Mouse (Mus musculus) lung, postnatal 0 days (tissue): ENCODE data around the gene H2al1a. TPM values are rescaled to one million over a fixed set of nuclear protein-coding genes. Genes with fewer than 3 reads are reported as not detected.
"Not testable (repeated sequence)": the region's sequence is repeated elsewhere in the genome, so short reads cannot be mapped to it uniquely, and the experiment has no call there.

Experiments
- ATAC-seq: fragments of 200-750 bp; cut with Nextera tagmentation; 2 replicates; pipeline ENCODE4 v1.8.0; 2017; ENCODE audit warnings: moderate library complexity
- DNase-seq: peaks from one replicate; pipeline ENCODE4 v3.0.0-alpha.2; 2016; ENCODE audit warnings: low spot score
- H3K27ac ChIP-seq: fragments of 300-500 bp; sonication (generic); 2 replicates; pipeline ENCODE4 v1.5.1; 2014; ENCODE audit warnings: antibody characterized with exemption, mild to moderate bottlenecking, low read length, mixed read lengths
- H3K27me3 ChIP-seq: fragments of 300-500 bp; sonication (generic); replicated peaks from 2 replicates; pipeline ENCODE4 v1.6.1; 2014; ENCODE audit warnings: low read length, mixed read lengths; ENCODE audit not compliant: insufficient read depth
- H3K36me3 ChIP-seq: fragments of 300-500 bp; sonication (generic); 2 replicates; pipeline ENCODE4 v1.6.1; 2014; ENCODE audit warnings: low read length, mixed read lengths; ENCODE audit not compliant: insufficient read depth
- H3K4me1 ChIP-seq: fragments of 300-500 bp; sonication (generic); 2 replicates; pipeline ENCODE4 v1.6.1; 2014; ENCODE audit warnings: antibody characterized with exemption, low read depth, low read length, mixed read lengths; ENCODE audit not compliant: insufficient read depth
- H3K4me2 ChIP-seq: fragments of 300-500 bp; sonication (generic); replicated peaks from 2 replicates; pipeline ENCODE4 v1.6.1; 2014; ENCODE audit warnings: low read depth, mild to moderate bottlenecking, low read length, moderate library complexity, mixed read lengths
- H3K4me3 ChIP-seq: fragments of 300-500 bp; sonication (generic); 2 replicates; pipeline ENCODE4 v1.5.1; 2014; ENCODE audit warnings: low read depth, low read length
- H3K9ac ChIP-seq: fragments of 300-500 bp; sonication (generic); replicated peaks from 2 replicates; pipeline ENCODE4 v1.6.1; 2014; ENCODE audit warnings: low read depth, mild to moderate bottlenecking
- H3K9me3 ChIP-seq: fragments of 300-500 bp; sonication (generic); 2 replicates; pipeline ENCODE4 v1.6.1; 2016; ENCODE audit warnings: low read length, mixed read lengths
- CTCF ChIP-seq: IDR thresholded peaks from 2 replicates; pipeline ENCODE4 v1.5.1; 2016; ENCODE audit warnings: antibody characterized with exemption, mild to moderate bottlenecking
- EP300 ChIP-seq: IDR thresholded peaks from 2 replicates; pipeline ENCODE4 v1.6.1; 2016; ENCODE audit warnings: antibody characterized with exemption, mild to moderate bottlenecking, control low read depth
- WGBS: fragments of 180-500 bp; shearing (Covaris S2); extraction: QIAGEN DNeasy Blood & Tissue Kit; methylation state at CpG from one replicate; pipeline ENCODE4 v1.1.7; 2014; 5-methylcytosine and 5-hydroxymethylcytosine counted together
- polyA plus RNA-seq: library from polyadenylated mRNA; unstranded; fragments of >200 nt; fragmentation: Nextera tagmentation; extraction: Ambion mirVana; gene quantifications from 2 replicates; pipeline ENCODE4 v1.2.1, GENCODE M21; 2015

H2al1a gene
- polyA plus RNA-seq = not detected in 2 replicates

- not testable (repeated sequence) for H3K9me3 ChIP-seq, H3K27me3 ChIP-seq, H3K27ac ChIP-seq, DNase-seq, H3K4me3 ChIP-seq, H3K9ac ChIP-seq, H3K4me2 ChIP-seq, H3K36me3 ChIP-seq, H3K4me1 ChIP-seq, ATAC-seq
- no CpG with 5 or more reads among the region's 3 CpGs for WGBS
Measured at GRCm38 (mm10) chrX:11298957-11299356, at the start of gene H2al1a. H2al1a (plus strand) TSS chrX:11299257.

- TF ChIP-seq CTCF (no peak), EP300 (no peak)
- Histone ChIP-seq H3K9me3 (no peaks in the 10 kb centered on the region), H3K4me3 (no peak overlapping the region), H3K36me3 (no peaks in the 10 kb centered on the region), H3K4me2 (no peak overlapping the region), H3K27ac (no peak overlapping the region), H3K9ac (no peak overlapping the region), H3K27me3 (no peaks in the 10 kb centered on the region), H3K4me1 (no peaks in the 10 kb centered on the region)
- 35% methylated on average over 12 of the region's 12 CpGs for WGBS
- no peak for DNase-seq
- no peak for ATAC-seq
Measured at GRCm38 (mm10) chrX:11250155-11250554, 48.9 kb upstream of the H2al1a start.

- peak; percentile 28 for DNase-seq
- no peak overlapping the region for H3K9ac ChIP-seq
- peak; percentile 69; the same call in 1 of the 2 replicates for ATAC-seq
- H3K36me3 ChIP-seq = no peaks in the 10 kb centered on the region
- no peaks in the 10 kb centered on the region for H3K4me1 ChIP-seq
- 45% methylated on average over 5 of the region's 5 CpGs for WGBS
- H3K4me3 ChIP-seq = no peak overlapping the region
- TF ChIP-seq CTCF (no peak), EP300 (no peak)
- H3K27me3 ChIP-seq = no peaks in the 10 kb centered on the region
- H3K9me3 ChIP-seq = no peaks in the 10 kb centered on the region
- H3K4me2 ChIP-seq = 0 out of 2 replicates have a peak overlapping the region, but pooled peaks have one; percentile 8
- H3K27ac ChIP-seq = 0 out of 2 replicates have a peak overlapping the region, but pooled peaks have one; percentile 20
Measured at GRCm38 (mm10) chrX:11254062-11254461, 45.0 kb upstream of the H2al1a start.

GRCm38 (mm10) chrX:11254521-11255207 lies 44.4 kb upstream of the H2al1a start:
- Histone ChIP-seq H3K4me3 (no peak overlapping the region), H3K27ac (0 out of 2 replicates have a peak overlapping the region, but pooled peaks have one; percentile 20)
- no peak for TF ChIP-seq CTCF
- peak; percentile 38; the same call in 1 of the 2 replicates for TF ChIP-seq EP300

GRCm38 (mm10) chrX:11255564-11256360 lies 43.3 kb upstream of the H2al1a start:
- Histone ChIP-seq H3K4me1 (no peaks in the 10 kb centered on the region), H3K36me3 (no peaks in the 10 kb centered on the region), H3K4me3 (no peak overlapping the region), H3K27me3 (no peaks in the 10 kb centered on the region), H3K9ac (no peak overlapping the region), H3K9me3 (no peaks in the 10 kb centered on the region), H3K4me2 (no peak overlapping the region), H3K27ac (no peak overlapping the region)
- ATAC-seq (no peak), DNase-seq (no peak)
- no peak for TF ChIP-seq CTCF
- no peak for TF ChIP-seq EP300
- WGBS = 51% methylated on average over 8 of the region's 8 CpGs

More at GRCm38 (mm10) chrX:11254521-11255207, 44.4 kb upstream of the H2al1a start:
- no peaks in the 10 kb centered on the region for H3K4me1 ChIP-seq
- H3K9ac ChIP-seq = no peak overlapping the region
- no peaks in the 10 kb centered on the region for H3K36me3 ChIP-seq
- H3K9me3 ChIP-seq = no peaks in the 10 kb centered on the region
- no peaks in the 10 kb centered on the region for H3K27me3 ChIP-seq
- ATAC-seq (peak; percentile 80), DNase-seq (peak; percentile 45)
- H3K4me2 ChIP-seq = 0 out of 2 replicates have a peak overlapping the region, but pooled peaks have one; percentile 8
- 32% methylated on average over 11 of the region's 11 CpGs for WGBS

- Histone ChIP-seq H3K9ac (no peak overlapping the region), H3K27me3 (no peaks in the 10 kb centered on the region), H3K4me1 (no peaks in the 10 kb centered on the region), H3K4me2 (no peak overlapping the region), H3K9me3 (no peaks in the 10 kb centered on the region), H3K27ac (no peak overlapping the region), H3K36me3 (no peaks in the 10 kb centered on the region), H3K4me3 (no peak overlapping the region)
- TF ChIP-seq EP300 = no peak
- TF ChIP-seq CTCF = no peak
- DNase-seq = peak; percentile 6
- ATAC-seq = no peak
- WGBS = 57% methylated on average over 8 of the region's 8 CpGs
Measured at GRCm38 (mm10) chrX:11264918-11265317, 34.1 kb upstream of the H2al1a start.
